Mouse (Mus musculus): ENCODE measurements around the gene Nckap5l. TPM values are rescaled to one million over a fixed set of nuclear protein-coding genes. Genes with fewer than 3 reads are reported as not detected.

Nckap5l gene
- total RNA-seq, 1 experiment: 6.3 TPM

GRCm38 (mm10) chr15:99501292-99502260, 44.0 kb upstream of the Nckap5l start:
- H3K4me1 ChIP-seq (ENCODE audit: control insufficient read depth in 2 of 2, insufficient read depth in 2 of 2, low read length in 2 of 2, poor library complexity in 1 of 2): peaks cover 2 to 9% of the 10 kb centered on the region in 2 experiments; a peak in 2 of 4 replicates

GRCm38 (mm10) chr15:99500320-99500719, 42.8 kb upstream of the Nckap5l start:
- in situ Hi-C loops (cut with MboI; ENCODE audit: low sequenced_read_pairs in 2 of 2, unreplicated experiment in 2 of 2): no loop called here
- Histone ChIP-seq H3K9ac (ENCODE audit: insufficient read depth, low read depth, low read length, poor library complexity, severe bottlenecking) (no peak overlapping the region), H3K4me1 (ENCODE audit: control insufficient read depth in 2 of 2, insufficient read depth in 2 of 2, low read length in 2 of 2, poor library complexity in 1 of 2) (peaks cover 2 to 9% of the 10 kb centered on the region in 2 experiments; a peak in 2 of 4 replicates), H3K4me3 (ENCODE audit: insufficient read depth in 1 of 2, low read depth in 1 of 2, low read length in 2 of 2, poor library complexity in 1 of 2, severe bottlenecking in 1 of 2) (no peak overlapping the region), H3K9me3 (ENCODE audit: control insufficient read depth, insufficient read depth, low read depth, low read length) (no peaks in the 10 kb centered on the region), H3K27ac (ENCODE audit: insufficient read depth, low read depth, low read length, poor library complexity, severe bottlenecking) (no peak overlapping the region), H3K36me3 (ENCODE audit: control insufficient read depth, insufficient read depth, low read length, poor library complexity, severe bottlenecking) (no peaks in the 10 kb centered on the region)
- DNase-seq (ENCODE audit: low read depth, low spot score): no peak
- TF ChIP-seq HCFC1 (IDR thresholded peaks at IDR 0.05; ENCODE audit: borderline replicate concordance, insufficient read depth, low read length) (no peak), ZC3H11A (IDR thresholded peaks at IDR 0.05; ENCODE audit: borderline replicate concordance, low read depth, low read length) (no peak), ZNF384 (IDR thresholded peaks at IDR 0.05; ENCODE audit: low read depth, low read length) (no peak), CHD2 (IDR thresholded peaks at IDR 0.05; ENCODE audit: low read depth, low read length) (no peak), MAFK (IDR thresholded peaks at IDR 0.05; ENCODE audit: insufficient read depth, low read depth, low read length) (no peak)

More at GRCm38 (mm10) chr15:99501292-99502260, 44.0 kb upstream of the Nckap5l start:
- Histone ChIP-seq H3K36me3 (ENCODE audit: control insufficient read depth, insufficient read depth, low read length, poor library complexity, severe bottlenecking) (no peaks in the 10 kb centered on the region), H3K27ac (ENCODE audit: insufficient read depth, low read depth, low read length, poor library complexity, severe bottlenecking) (no peak overlapping the region), H3K9ac (ENCODE audit: insufficient read depth, low read depth, low read length, poor library complexity, severe bottlenecking) (no peak overlapping the region), H3K9me3 (ENCODE audit: control insufficient read depth, insufficient read depth, low read depth, low read length) (no peaks in the 10 kb centered on the region), H3K4me3 (ENCODE audit: insufficient read depth in 1 of 2, low read depth in 1 of 2, low read length in 2 of 2, poor library complexity in 1 of 2, severe bottlenecking in 1 of 2) (no peak overlapping the region)
- DNase-seq (ENCODE audit: low read depth, low spot score): no peak
- TF ChIP-seq CHD2 (IDR thresholded peaks at IDR 0.05; ENCODE audit: low read depth, low read length): no peak
- no peak for TF ChIP-seq ZC3H11A (IDR thresholded peaks at IDR 0.05; ENCODE audit: borderline replicate concordance, low read depth, low read length)
- no peak for TF ChIP-seq HCFC1 (IDR thresholded peaks at IDR 0.05; ENCODE audit: borderline replicate concordance, insufficient read depth, low read length)
- no peak for TF ChIP-seq MAFK (IDR thresholded peaks at IDR 0.05; ENCODE audit: insufficient read depth, low read depth, low read length)
- TF ChIP-seq ZNF384 (IDR thresholded peaks at IDR 0.05; ENCODE audit: low read depth, low read length): no peak
- in situ Hi-C loops (cut with MboI; ENCODE audit: low sequenced_read_pairs in 2 of 2, unreplicated experiment in 2 of 2): no loop called here

- no peak for TF ChIP-seq CHD2 (IDR thresholded peaks at IDR 0.05; ENCODE audit: low read depth, low read length)
- TF ChIP-seq HCFC1 (IDR thresholded peaks at IDR 0.05; ENCODE audit: borderline replicate concordance, insufficient read depth, low read length): no peak
- TF ChIP-seq ZNF384 (IDR thresholded peaks at IDR 0.05; ENCODE audit: low read depth, low read length): no peak
- no peak for TF ChIP-seq MAFK (IDR thresholded peaks at IDR 0.05; ENCODE audit: insufficient read depth, low read depth, low read length)
- Histone ChIP-seq H3K9me3 (ENCODE audit: control insufficient read depth, insufficient read depth, low read depth, low read length) (no peaks in the 10 kb centered on the region), H3K4me3 (ENCODE audit: insufficient read depth in 1 of 2, low read depth in 1 of 2, low read length in 2 of 2, poor library complexity in 1 of 2, severe bottlenecking in 1 of 2) (no peak overlapping the region), H3K9ac (ENCODE audit: insufficient read depth, low read depth, low read length, poor library complexity, severe bottlenecking) (no peak overlapping the region), H3K36me3 (ENCODE audit: control insufficient read depth, insufficient read depth, low read length, poor library complexity, severe bottlenecking) (no peaks in the 10 kb centered on the region), H3K27ac (ENCODE audit: insufficient read depth, low read depth, low read length, poor library complexity, severe bottlenecking) (no peak overlapping the region), H3K4me1 (ENCODE audit: control insufficient read depth in 2 of 2, insufficient read depth in 2 of 2, low read length in 2 of 2, poor library complexity in 1 of 2) (peaks cover 2 to 9% of the 10 kb centered on the region in 2 experiments; a peak in 2 of 4 replicates)
- in situ Hi-C loops (cut with MboI; ENCODE audit: low sequenced_read_pairs in 2 of 2, unreplicated experiment in 2 of 2): no loop called here
- no peak for DNase-seq (ENCODE audit: low read depth, low spot score)
Measured at GRCm38 (mm10) chr15:99499726-99500125, 42.2 kb upstream of the Nckap5l start.

GRCm38 (mm10) chr15:99498781-99499180, 41.2 kb upstream of the Nckap5l start:
- H3K9ac ChIP-seq (ENCODE audit: insufficient read depth, low read depth, low read length, poor library complexity, severe bottlenecking): no peak overlapping the region
- H3K4me1 ChIP-seq (ENCODE audit: control insufficient read depth in 2 of 2, insufficient read depth in 2 of 2, low read length in 2 of 2, poor library complexity in 1 of 2): peaks cover 2 to 9% of the 10 kb centered on the region in 2 experiments; a peak in 2 of 4 replicates
- in situ Hi-C loops (cut with MboI; ENCODE audit: low sequenced_read_pairs in 2 of 2, unreplicated experiment in 2 of 2): no loop called here
- H3K4me3 ChIP-seq (ENCODE audit: insufficient read depth in 1 of 2, low read depth in 1 of 2, low read length in 2 of 2, poor library complexity in 1 of 2, severe bottlenecking in 1 of 2): no peak overlapping the region
- no peak overlapping the region for H3K27ac ChIP-seq (ENCODE audit: insufficient read depth, low read depth, low read length, poor library complexity, severe bottlenecking)
- TF ChIP-seq MAFK (IDR thresholded peaks at IDR 0.05; ENCODE audit: insufficient read depth, low read depth, low read length) (no peak), CHD2 (IDR thresholded peaks at IDR 0.05; ENCODE audit: low read depth, low read length) (no peak), HCFC1 (IDR thresholded peaks at IDR 0.05; ENCODE audit: borderline replicate concordance, insufficient read depth, low read length) (no peak), ZC3H11A (IDR thresholded peaks at IDR 0.05; ENCODE audit: borderline replicate concordance, low read depth, low read length) (no peak), ZNF384 (IDR thresholded peaks at IDR 0.05; ENCODE audit: low read depth, low read length) (no peak)
- no peaks in the 10 kb centered on the region for H3K36me3 ChIP-seq (ENCODE audit: control insufficient read depth, insufficient read depth, low read length, poor library complexity, severe bottlenecking)
- DNase-seq (ENCODE audit: low read depth, low spot score): no peak
- H3K9me3 ChIP-seq (ENCODE audit: control insufficient read depth, insufficient read depth, low read depth, low read length): no peaks in the 10 kb centered on the region

Data from ES-E14 (cell line).